Mouse (Mus musculus): ENCODE results near the gene Cntfr.
A peak's percentile ranks its signal among the peaks of the same experiment; 100 is the strongest.
"Not testable (repeated sequence)": the region's sequence is repeated elsewhere in the genome, so short reads cannot be mapped to it uniquely, and the experiment has no call there.

Cntfr gene

GRCm38 (mm10) chr4:41710229-41710628, 13.3 kb upstream of the Cntfr start:
- no peak for DNase-seq (ENCODE audit: low spot score)

- DNase-seq (ENCODE audit: low spot score) = peak; percentile 78
These were observed 11.4 kb upstream of the Cntfr start for GRCm38 (mm10) chr4:41708192-41708745.

DNA sequence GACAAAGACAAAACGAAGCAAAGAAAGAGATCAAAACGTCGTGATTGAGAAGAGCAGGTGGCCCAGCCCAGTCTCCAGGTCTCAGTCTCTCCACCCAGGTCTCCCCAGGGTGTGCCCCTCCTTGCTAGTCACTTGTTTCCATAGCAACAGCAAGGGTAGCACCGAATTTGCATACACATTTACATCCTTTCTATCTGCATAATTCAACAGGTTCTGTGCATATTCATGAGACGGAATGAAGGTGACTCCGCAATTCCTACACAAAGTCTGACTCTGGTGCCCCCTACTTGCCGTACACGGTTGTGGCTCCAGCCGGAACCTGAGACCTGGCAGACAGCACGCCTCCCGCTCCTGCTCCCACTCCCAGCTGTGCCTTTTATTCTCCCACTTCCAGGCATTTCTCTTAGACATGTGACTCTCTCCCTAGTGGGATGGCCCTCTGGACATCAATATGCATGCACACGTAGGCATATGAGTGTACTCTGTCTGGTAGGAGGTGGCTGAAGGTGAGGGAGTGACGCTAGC, 10.2 kb upstream of the Cntfr start:
- peak; percentile 87 for DNase-seq (ENCODE audit: low spot score)

- peak; percentile 35 for DNase-seq (ENCODE audit: low spot score)
These were observed 9.2 kb upstream of the Cntfr start for GRCm38 (mm10) chr4:41705922-41706754.

DNA sequence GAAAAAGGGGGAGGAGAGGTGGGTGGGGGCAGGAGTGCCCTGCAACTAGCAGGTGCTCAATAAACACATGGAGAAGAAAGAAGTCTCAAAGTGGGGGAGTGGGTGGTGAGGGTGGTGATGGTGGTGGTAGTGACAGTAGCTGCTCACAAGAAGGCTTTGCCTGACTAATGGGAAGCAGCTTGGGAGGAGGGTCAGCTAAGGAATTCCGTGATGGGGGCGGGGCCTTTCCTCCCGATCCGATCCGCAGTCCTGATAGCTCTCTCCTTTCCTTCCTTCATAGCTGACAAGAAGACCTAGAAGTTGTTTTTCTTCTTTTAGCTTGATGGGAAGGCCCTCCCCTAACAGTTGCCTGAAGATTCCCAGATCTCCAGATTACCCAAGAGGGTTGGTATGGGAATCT, 7.8 kb upstream of the Cntfr start:
- no peak for DNase-seq (ENCODE audit: low spot score)

GRCm38 (mm10) chr4:41702226-41702625, 5.3 kb upstream of the Cntfr start:
- not testable (repeated sequence) for DNase-seq (ENCODE audit: low spot score)

- not testable (repeated sequence) for DNase-seq (ENCODE audit: low spot score)
These were observed 3.3 kb upstream of the Cntfr start for GRCm38 (mm10) chr4:41700224-41700623.

DNA sequence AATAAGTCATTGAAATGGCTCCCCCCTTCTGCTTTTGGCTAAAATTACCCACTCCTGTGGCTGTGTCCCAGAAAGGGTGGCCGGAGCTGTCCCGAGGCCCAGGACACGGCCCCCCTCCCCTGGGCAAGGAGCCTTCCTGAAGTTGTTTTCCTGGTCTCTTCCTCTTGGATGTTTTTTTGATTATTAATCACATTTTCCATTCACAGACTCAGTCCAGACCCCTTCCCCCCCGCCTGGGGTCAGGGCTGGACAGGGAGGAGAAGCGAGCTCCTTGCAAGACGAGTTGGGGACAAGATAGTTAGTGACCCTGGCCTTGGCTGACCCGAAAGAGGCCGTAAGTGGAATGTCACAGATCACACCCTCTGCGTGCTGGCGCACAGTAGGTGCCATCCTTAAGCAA, 2.9 kb upstream of the Cntfr start, which contains the start of gene Il11ra1:
Gene Il11ra1, plus strand, starts transcription at position 207 of the 400 bp plus-strand sequence.
- not testable (repeated sequence) for DNase-seq (ENCODE audit: low spot score)

- DNase-seq (ENCODE audit: low spot score) = not testable (repeated sequence)
These were observed 1.6 kb upstream of the Cntfr start for GRCm38 (mm10) chr4:41698421-41699016.

GRCm38 (mm10) chr4:41696452-41696851, 437 bp downstream of the Cntfr start:
- not testable (repeated sequence) for DNase-seq (ENCODE audit: low spot score)

- DNase-seq (ENCODE audit: low spot score) = not testable (repeated sequence)
These were observed 1.1 kb downstream of the Cntfr start for GRCm38 (mm10) chr4:41695800-41696199.

DNA sequence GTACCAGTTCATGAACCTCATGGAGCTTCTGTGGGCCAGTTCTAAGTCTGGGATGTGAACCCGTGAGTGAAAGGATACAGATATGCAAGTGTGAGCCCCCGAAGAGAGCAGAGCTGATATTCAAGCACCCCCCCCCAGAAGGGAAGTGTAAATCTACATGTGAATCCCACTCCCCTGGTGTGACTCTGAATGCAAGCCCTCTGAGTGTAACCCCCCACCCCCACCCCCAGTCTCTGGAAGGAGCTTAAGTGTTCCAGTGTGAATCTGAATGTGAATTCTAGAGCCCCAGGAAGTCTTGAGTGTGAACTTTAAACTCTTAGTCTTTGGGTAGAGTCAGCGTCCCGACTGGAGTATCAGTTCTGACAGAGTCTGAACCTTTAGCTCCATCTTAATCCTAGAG, 3.4 kb downstream of the Cntfr start:
- not testable (repeated sequence) for DNase-seq (ENCODE audit: low spot score)

DNA sequence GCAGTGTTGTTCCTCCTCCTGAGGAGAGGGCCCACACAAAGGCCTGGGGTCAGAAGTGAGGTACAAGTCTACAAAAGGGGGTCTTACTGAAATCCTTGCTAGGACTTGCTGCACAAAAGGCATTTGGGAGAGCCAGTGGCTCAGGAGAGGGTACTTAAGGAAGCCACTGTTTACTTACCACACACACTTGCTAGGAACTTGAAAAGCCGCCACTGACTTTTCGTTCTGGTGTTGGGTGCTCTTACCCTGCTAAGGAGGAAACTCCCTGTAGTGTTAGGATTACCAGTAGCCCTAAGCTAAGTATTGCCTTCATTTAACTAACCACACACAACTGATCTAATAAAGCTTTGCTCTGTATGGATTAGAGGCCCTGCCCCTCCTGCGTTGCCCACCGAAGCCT, 6.9 kb downstream of the Cntfr start:
- not testable (repeated sequence) for DNase-seq (ENCODE audit: low spot score)

DNA sequence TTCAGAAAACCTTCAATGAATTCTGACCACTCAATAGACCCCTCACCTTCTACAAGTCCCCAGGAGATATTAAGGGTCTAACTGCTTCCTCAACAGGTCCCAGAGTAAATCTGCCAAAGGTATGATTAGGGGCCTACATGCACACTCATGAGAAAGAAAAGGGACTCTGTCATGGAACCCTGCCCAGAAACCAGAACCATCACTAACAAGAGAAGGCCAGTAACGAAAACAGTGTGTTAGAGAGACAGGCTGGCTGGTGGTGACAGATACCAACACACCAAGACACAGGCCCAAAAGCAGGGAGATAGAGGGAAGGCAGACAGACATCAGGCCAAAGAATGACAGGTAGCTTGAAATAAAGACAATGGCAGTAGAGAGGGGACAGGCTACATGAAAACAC, 8.3 kb downstream of the Cntfr start:
- not testable (repeated sequence) for DNase-seq (ENCODE audit: low spot score)

- DNase-seq (ENCODE audit: low spot score) = not testable (repeated sequence)
These were observed 10.9 kb downstream of the Cntfr start for GRCm38 (mm10) chr4:41685882-41686492.

GRCm38 (mm10) chr4:41684931-41685453, 11.9 kb downstream of the Cntfr start:
- not testable (repeated sequence) for DNase-seq (ENCODE audit: low spot score)

- not testable (repeated sequence) for DNase-seq (ENCODE audit: low spot score)
These were observed 12.6 kb downstream of the Cntfr start for GRCm38 (mm10) chr4:41684131-41684930.

- DNase-seq (ENCODE audit: low spot score) = not testable (repeated sequence)
These were observed 13.6 kb downstream of the Cntfr start for GRCm38 (mm10) chr4:41683303-41683702.

DNA sequence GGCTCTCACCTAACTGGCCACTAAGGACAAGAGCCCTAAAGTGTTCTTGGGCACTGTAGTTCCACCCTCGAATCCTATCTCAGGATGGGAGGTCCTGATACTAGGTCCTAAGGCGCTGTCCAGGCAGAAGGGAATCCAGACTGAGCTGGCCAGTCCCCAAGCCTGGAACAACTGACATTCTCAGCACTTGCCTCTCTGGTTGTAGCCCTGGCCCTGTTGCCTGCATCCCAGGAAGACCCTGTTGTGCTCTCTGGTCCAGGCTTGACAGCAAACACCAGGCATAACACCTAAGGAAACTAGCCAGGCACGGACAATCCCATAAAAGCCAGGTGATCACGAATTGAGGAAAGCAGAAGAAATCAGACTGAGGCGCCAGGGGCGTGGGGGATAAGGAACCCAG, 14.1 kb downstream of the Cntfr start:
- DNase-seq (ENCODE audit: low spot score) = no peak

GRCm38 (mm10) chr4:41681947-41682346, 14.9 kb downstream of the Cntfr start:
- DNase-seq (ENCODE audit: low spot score) = no peak

GRCm38 (mm10) chr4:41681176-41681575, 15.7 kb downstream of the Cntfr start:
- DNase-seq (ENCODE audit: low spot score) = no peak
